Mouse (Mus musculus) spleen, postnatal 10 days (tissue): ENCODE measurements at regions not wholly inside any gene's neighbourhood (a gene's known extent, or its start where the extent isn't known, plus 50 kb on each side); places are given as distances from the start of the nearest gene placed in this dataset.

Experiments used
- DNase-seq, 2 experiments: peaks; one replicate each; pipeline ENCODE4 v3.0.0; 2021 to 2022; ENCODE audit warnings: low spot score in 2 of 2

DNA sequence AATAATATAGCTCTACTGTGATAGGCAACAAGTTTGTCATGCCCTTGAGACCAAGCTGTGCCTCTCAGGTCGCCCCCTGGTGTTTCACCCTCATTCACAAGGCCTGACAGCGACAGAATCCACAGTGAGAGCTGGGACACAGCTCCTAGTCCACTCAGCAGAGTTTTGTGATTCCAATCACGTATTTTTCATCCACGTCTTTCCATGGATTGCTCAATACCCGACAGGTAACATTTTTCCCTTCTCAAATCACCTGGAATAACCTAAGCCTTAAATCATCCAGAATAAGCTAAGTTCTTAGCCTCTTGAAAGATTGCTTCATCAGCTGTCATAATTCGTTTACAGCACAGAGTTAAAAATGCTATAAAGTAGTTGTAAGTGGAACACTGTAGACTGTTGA lies 211.3 kb downstream of the Ccdc91 start:
- no peak for DNase-seq

GRCm38 (mm10) chr6:147698255-147698654 lies 222.6 kb downstream of the Ccdc91 start:
- DNase-seq, result no peak

DNA sequence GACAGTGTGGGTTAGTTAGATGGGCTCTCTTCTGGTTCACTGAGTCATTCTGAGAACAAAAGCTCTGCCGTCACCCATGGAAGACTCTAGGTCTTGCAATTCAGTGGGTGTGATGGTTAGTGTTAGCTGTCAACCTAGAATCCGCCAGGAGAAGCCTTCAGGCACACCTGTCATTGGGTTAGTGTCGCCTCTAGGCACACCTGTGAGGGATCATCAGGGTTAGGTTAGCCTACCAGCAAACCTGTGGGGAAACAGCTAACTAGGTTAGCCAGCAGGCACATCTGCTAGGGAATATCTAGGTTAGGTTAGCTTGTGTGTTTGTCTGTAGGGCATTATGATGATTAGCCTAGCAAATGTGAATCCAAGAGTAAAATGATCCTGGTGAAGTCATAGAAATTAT lies 223.8 kb downstream of the Ccdc91 start:
- DNase-seq, result no peak

GRCm38 (mm10) chr6:147700629-147701028 lies 225.0 kb downstream of the Ccdc91 start:
- DNase-seq, result no peak

GRCm38 (mm10) chr6:147701956-147702355 lies 226.3 kb downstream of the Ccdc91 start:
- no peak for DNase-seq

DNA sequence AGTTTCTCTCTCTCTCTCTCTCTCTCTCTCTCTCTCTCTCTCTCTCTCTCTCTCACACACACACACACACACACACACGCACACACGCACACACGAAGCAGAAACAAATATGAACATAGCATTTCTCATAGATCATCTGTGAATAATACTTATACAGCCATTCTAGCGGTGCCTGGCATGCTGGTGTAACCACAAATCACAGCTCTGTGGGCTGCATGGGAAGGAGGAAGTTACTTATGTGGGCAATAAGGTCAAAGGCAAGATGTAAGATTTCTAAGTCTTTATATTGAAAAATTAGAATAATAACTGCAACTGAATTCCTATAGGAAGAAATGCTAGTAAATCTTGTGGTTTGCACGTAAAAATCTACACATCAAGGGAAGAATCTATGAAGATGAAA lies 228.7 kb downstream of the Ccdc91 start:
- DNase-seq, result no peak

DNA sequence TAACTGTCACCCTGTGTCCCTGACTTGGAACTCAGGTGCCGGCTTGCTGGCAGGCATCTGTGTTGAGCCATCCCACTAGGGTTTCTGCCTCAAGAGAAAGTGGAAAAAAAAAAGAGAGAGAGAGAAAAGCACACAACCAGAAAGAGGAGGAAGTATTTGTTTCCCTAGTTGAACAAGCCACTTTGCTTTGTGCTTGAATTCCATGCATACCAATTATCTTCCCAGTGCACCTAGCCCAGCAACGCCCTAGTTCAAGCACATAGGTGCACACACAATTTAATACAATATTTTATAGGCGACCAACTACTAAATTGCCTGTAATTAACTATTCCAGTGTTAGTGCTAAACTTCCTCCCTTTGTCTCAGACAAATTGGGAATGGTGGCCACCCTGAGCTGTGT lies 230.3 kb downstream of the Ccdc91 start:
- DNase-seq, result no peak

- no peak for DNase-seq
Measured at GRCm38 (mm10) chr6:147706741-147707140, 231.1 kb downstream of the Ccdc91 start.

- no peak for DNase-seq
Measured at GRCm38 (mm10) chr6:147718052-147718712, 242.6 kb downstream of the Ccdc91 start.

DNA sequence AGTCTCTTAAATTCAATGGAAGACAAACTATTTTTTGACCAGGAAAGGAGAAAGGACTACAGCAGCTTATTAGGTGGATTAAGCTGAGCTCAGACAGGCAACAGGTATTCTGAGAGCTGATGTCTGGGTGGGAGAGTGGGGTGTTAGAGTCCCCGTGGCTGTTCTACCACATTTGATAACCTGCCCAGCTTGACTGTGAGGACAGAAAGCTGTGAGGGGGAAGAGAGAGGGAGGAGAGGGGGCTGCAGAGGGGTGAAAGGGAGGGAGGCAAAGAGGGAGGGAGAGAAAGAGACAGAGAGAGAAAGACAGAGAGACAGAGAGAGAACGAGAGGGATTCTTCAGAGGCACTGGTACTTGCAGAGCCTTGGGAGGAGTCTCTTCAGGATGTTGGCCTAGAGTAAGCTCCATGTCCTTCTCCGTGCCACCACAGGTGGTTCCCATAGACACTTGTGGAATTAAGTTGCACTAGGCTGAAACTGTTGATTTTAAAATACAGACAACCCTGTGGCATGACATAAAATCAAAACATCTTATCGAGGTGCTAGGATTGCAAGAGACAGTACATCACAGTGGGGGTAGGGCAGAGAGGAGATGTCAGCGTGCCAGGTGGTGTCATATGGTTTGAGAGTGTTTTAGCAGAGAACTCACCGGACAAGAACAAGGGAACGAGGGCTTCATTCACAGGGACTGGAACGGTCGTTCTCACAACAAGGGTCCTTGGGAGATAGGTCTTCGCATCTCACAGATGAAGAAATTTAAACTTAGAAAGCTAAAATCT lies 243.3 kb downstream of the Ccdc91 start:
- no peak for DNase-seq

DNA sequence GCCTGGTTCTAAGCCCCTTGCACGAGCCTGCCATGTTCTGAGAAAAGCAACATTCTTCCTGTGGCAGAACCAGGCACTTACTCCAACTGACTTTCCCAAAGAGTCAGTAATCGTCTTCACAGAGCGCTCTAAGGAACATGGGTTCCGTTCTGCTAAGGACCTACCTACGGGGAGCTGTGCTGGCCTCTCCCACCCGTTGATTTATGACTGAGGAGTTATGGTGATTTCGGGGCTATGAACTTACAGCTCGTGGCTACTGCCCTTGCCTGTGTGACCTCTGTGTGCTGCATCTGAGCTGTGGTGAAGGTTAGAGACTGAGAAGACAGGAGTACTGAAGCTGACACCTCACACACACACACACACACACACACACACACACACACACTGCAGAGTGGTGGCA lies 243.9 kb downstream of the Ccdc91 start:
- no peak for DNase-seq

GRCm38 (mm10) chr6:147723336-147723735 lies 247.7 kb downstream of the Ccdc91 start:
- no peak for DNase-seq

DNA sequence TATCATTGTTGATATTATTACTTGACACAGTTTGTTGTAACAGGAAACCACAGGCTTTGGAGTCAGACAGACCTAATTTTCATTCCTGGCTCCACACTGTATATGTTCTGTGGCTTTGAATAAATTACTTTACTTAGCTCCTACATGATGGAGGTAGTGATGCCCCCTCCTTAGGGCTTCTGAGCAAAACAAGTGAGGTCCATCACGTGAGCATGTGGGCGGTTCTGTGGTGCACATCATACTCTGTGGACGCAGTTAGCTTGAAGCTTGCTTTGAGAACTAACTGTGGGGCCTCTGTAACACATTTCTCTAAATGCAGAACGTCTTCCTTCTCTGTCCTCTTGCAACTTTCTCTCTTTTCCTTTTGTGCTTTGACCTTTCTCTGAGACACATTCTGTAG lies 251.4 kb downstream of the Ccdc91 start:
- DNase-seq, result no peak

GRCm38 (mm10) chr6:147727644-147728533 lies 252.3 kb downstream of the Ccdc91 start:
- DNase-seq, result no peak

GRCm38 (mm10) chr6:147729721-147730120 lies 254.1 kb downstream of the Ccdc91 start:
- no peak for DNase-seq

GRCm38 (mm10) chr6:147738621-147739325 lies 263.1 kb downstream of the Ccdc91 start:
- no peak for DNase-seq

GRCm38 (mm10) chr6:147741446-147741845 lies 265.8 kb downstream of the Ccdc91 start:
- DNase-seq, result no peak

DNA sequence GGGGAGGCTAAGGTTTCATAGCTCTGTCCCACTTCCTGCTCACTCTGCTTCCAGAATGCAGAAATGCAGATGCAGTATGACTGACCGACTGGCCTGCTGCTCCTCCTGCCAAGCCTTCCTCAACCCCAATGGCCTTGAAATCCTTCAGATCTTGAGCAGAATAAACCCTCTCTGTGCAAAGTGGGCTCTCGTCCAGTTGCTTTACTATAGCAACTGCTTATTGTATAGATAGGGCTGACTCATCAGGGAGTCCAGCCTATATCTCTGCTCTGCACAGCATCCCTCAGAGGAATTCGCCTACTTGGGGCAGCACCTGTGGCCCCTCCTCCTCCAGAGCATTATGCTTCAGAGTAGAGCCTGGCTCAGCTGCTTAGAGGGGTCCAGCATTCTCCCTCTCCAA lies 268.5 kb downstream of the Ccdc91 start:
- DNase-seq, result no peak

- DNase-seq, result no peak
Measured at GRCm38 (mm10) chr6:147745690-147746089, 270.1 kb downstream of the Ccdc91 start.

DNA sequence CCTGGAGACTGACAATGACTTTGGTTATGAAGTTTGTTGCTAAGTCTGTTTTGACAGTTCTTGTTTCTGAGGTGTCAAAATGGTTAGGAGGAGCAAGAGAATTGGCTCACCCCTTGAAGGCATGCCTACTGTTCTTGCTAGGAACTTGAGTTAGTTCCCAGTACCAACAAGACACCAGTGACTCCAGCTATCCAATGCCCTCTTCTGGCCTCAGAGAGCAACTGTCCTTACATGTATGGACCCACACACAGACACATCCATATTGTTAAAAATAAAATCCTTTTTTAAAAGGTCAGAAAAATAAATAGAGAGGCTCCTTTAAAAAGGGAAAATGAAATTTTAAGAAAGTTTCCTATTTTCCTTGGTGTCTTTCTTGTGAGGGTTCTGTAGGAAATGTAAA lies 272.3 kb downstream of the Ccdc91 start:
- no peak for DNase-seq

DNA sequence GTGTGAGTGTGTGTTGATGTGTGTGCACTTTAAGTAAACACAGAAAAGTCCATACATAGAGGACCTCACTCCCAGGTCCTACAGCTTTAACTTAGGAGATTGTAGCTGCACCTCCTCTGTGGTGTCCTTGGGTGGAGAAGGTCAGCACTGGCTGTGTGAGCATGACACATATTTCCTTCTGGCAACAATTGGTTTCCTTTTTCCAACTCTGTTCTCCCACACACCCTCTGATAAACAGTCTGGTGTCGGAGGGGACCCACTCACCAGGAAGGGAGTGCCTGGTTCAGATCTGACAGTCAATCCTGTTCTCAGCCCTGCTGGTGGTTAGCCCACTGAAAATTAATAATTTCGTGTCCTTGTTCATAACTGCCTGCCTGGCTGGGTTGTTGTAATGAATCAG lies 276.7 kb downstream of the Ccdc91 start:
- DNase-seq, result no peak

GRCm38 (mm10) chr6:147753828-147754227 lies 278.2 kb downstream of the Ccdc91 start:
- no peak for DNase-seq
